Mouse (Mus musculus): Measurements from ENCODE around the gene Pcsk6.
"Not testable (repeated sequence)": the region's sequence is repeated elsewhere in the genome, so short reads cannot be mapped to it uniquely, and the experiment has no call there.

Gene Pcsk6

GRCm38 (mm10) chr7:65884928-65885327 is 23.4 kb downstream of the Pcsk6 start:
- no peak for DNase-seq

- DNase-seq: no peak
Measured at GRCm38 (mm10) chr7:65885819-65886218, 24.3 kb downstream of the Pcsk6 start.

- DNase-seq: no peak
Measured at GRCm38 (mm10) chr7:65891831-65892230, 30.3 kb downstream of the Pcsk6 start.

GRCm38 (mm10) chr7:65892264-65892828 is 30.8 kb downstream of the Pcsk6 start:
- DNase-seq: no peak

- DNase-seq: no peak
Measured at GRCm38 (mm10) chr7:65893546-65893945, 32.0 kb downstream of the Pcsk6 start.

GRCm38 (mm10) chr7:65895262-65895661 is 33.7 kb downstream of the Pcsk6 start:
- DNase-seq: no peak

- no peak for DNase-seq
Measured at GRCm38 (mm10) chr7:65901231-65901630, 39.7 kb downstream of the Pcsk6 start.

GRCm38 (mm10) chr7:65902471-65903180 is 41.1 kb downstream of the Pcsk6 start:
- DNase-seq: peak; percentile 46

- DNase-seq: no peak
Measured at GRCm38 (mm10) chr7:65903456-65903855, 41.9 kb downstream of the Pcsk6 start.

- no peak for DNase-seq
Measured at GRCm38 (mm10) chr7:65906528-65907272, 45.2 kb downstream of the Pcsk6 start.

- no peak for DNase-seq
Measured at GRCm38 (mm10) chr7:65909343-65910127, 48.0 kb downstream of the Pcsk6 start.

GRCm38 (mm10) chr7:65913088-65913610 is 51.6 kb downstream of the Pcsk6 start:
- no peak for DNase-seq

GRCm38 (mm10) chr7:65914761-65915301 is 53.3 kb downstream of the Pcsk6 start:
- no peak for DNase-seq

GRCm38 (mm10) chr7:65915821-65916220 is 54.3 kb downstream of the Pcsk6 start:
- no peak for DNase-seq

- DNase-seq: no peak
Measured at GRCm38 (mm10) chr7:65916566-65916965, 55.0 kb downstream of the Pcsk6 start.

- DNase-seq: no peak
Measured at GRCm38 (mm10) chr7:65918431-65918830, 56.9 kb downstream of the Pcsk6 start.

GRCm38 (mm10) chr7:65929398-65929797 is 67.9 kb downstream of the Pcsk6 start:
- DNase-seq: no peak

GRCm38 (mm10) chr7:65930478-65930877 is 68.9 kb downstream of the Pcsk6 start:
- DNase-seq: peak; percentile 74

- not testable (repeated sequence) for DNase-seq
Measured at GRCm38 (mm10) chr7:65934238-65934970, 72.9 kb downstream of the Pcsk6 start.

- no peak for DNase-seq
Measured at GRCm38 (mm10) chr7:65935211-65935610, 73.7 kb downstream of the Pcsk6 start.

- no peak for DNase-seq
Measured at GRCm38 (mm10) chr7:65940988-65941387, 79.5 kb downstream of the Pcsk6 start.
